Mouse (Mus musculus): ENCODE data around the gene Gng4. TPM values are rescaled to one million over a fixed set of nuclear protein-coding genes. Genes with fewer than 3 reads are reported as not detected.
"Not testable (repeated sequence)": the region's sequence is repeated elsewhere in the genome, so short reads cannot be mapped to it uniquely, and the experiment has no call there.

The Gng4 gene
- polyA plus RNA-seq, 1 experiment, result 1.6 TPM

DNA sequence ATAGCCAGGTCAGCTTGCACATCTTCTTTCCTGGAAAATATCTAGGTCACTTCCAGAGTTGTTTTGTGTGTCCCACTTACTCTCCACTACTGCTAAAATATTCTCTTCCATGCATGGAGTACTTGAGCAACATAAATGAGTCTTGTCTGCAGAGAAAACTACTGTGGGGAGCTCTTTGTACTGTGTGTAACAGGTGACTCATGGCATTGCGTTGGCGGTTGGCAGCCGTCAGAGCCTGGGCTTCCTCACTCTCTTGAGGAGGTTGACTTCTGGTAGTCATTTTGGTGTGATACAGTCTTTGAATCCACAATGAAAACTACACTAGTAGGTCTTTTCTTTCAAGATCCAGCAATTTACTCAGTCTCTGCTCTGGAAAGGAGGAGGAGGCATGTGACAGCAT, 8.1 kb downstream of the Gng4 start:
- H3K36me3 ChIP-seq (ENCODE audit: control insufficient read depth, insufficient read depth, low read length), result no peaks in the 10 kb centered on the region
- H3K4me1 ChIP-seq (ENCODE audit: control insufficient read depth, insufficient read depth, insufficient read length, low read length), result no peaks in the 10 kb centered on the region
- WGBS, result 82% methylated on average over 3 of the region's 3 CpGs

DNA sequence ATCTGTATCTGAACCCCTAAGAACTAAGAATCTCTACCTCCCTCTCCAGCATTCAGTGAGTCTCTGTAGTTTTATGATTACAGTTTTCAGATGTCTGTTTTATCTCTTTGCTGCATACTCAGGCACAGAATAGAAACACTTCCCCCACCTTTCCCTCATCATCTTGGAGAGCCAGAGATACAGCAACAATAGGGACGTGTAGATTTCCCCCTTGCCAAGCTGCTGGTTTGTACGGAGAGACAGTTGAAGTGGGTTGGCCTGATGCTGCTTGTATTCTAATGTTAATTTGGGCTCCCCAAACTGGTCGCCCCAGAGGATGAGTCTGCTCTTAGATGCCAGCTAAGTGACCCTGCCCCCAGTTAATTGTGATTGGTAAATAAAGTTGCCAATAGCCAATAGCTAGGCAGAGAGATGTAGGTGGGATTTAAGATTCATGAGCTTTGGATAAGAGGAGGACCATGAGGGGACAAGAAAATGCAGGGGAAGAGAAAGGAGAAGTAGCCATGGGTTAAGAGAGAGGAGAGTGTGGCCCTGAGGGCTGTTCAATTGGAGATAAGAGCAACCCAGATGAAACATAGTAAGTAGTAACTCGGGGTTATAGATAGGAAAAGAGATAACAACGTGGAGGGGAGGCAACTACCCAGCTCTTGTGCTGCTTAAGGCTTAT, 11.4 kb downstream of the Gng4 start:
- H3K27ac ChIP-seq (ENCODE audit: insufficient read depth, low read depth, low read length), result no peak overlapping the region
- H3K4me1 ChIP-seq (ENCODE audit: control insufficient read depth, insufficient read depth, insufficient read length, low read length), result no peaks in the 10 kb centered on the region
- H3K4me3 ChIP-seq (ENCODE audit: low read depth, low read length), result no peak overlapping the region
- no peaks in the 10 kb centered on the region for H3K36me3 ChIP-seq (ENCODE audit: control insufficient read depth, insufficient read depth, low read length)
- 31% methylated on average over 5 of the region's 5 CpGs for WGBS
- no peaks in the 10 kb centered on the region for H3K27me3 ChIP-seq (ENCODE audit: control insufficient read depth, insufficient read depth, low read length)
- no peak for TF ChIP-seq CTCF (IDR thresholded peaks at IDR 0.05; ENCODE audit: extremely low read depth, insufficient read length, insufficient replicate concordance, low read depth, low read length)
- no peak for TF ChIP-seq POLR2A (IDR thresholded peaks at IDR 0.05; ENCODE audit: low read depth, low read length)

More for the DNA sequence above, 8.1 kb downstream of the Gng4 start:
- Histone ChIP-seq H3K27me3 (ENCODE audit: control insufficient read depth, insufficient read depth, low read length) (no peaks in the 10 kb centered on the region), H3K27ac (ENCODE audit: insufficient read depth, low read depth, low read length) (no peak overlapping the region), H3K4me3 (ENCODE audit: low read depth, low read length) (no peak overlapping the region)
- TF ChIP-seq CTCF (IDR thresholded peaks at IDR 0.05; ENCODE audit: extremely low read depth, insufficient read length, insufficient replicate concordance, low read depth, low read length), result no peak
- TF ChIP-seq POLR2A (IDR thresholded peaks at IDR 0.05; ENCODE audit: low read depth, low read length), result no peak

- 94% methylated on average over 1 of the region's 1 CpGs for WGBS
- TF ChIP-seq CTCF (IDR thresholded peaks at IDR 0.05; ENCODE audit: extremely low read depth, insufficient read length, insufficient replicate concordance, low read depth, low read length) (no peak), POLR2A (IDR thresholded peaks at IDR 0.05; ENCODE audit: low read depth, low read length) (no peak)
- no peaks in the 10 kb centered on the region for H3K27me3 ChIP-seq (ENCODE audit: control insufficient read depth, insufficient read depth, low read length)
- no peak overlapping the region for H3K4me3 ChIP-seq (ENCODE audit: low read depth, low read length)
- H3K4me1 ChIP-seq (ENCODE audit: control insufficient read depth, insufficient read depth, insufficient read length, low read length), result no peaks in the 10 kb centered on the region
- H3K36me3 ChIP-seq (ENCODE audit: control insufficient read depth, insufficient read depth, low read length), result no peaks in the 10 kb centered on the region
- H3K27ac ChIP-seq (ENCODE audit: insufficient read depth, low read depth, low read length), result no peak overlapping the region
Measured at GRCm38 (mm10) chr13:13796082-13796481, 12.2 kb downstream of the Gng4 start.

DNA sequence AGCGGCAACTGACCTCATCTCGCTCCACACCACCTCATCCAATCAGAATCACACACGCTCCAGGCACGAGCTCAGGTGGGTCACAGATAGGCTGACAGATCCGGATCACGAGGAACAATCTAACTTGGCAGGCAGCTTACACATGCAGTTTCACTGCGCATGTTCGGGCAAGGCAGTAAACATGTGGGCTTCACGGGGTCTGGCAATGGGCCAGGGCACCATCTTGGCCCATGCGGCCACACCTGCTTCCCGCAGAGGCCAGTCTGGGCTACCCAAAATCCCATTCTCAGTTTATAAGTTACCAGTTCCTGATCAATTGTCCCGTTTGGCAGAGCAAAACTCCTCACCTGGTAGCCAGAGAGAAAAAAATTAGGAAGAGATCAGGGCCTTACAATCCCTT, 14.0 kb downstream of the Gng4 start:
- H3K36me3 ChIP-seq (ENCODE audit: control insufficient read depth, insufficient read depth, low read length); H3K27me3 ChIP-seq (ENCODE audit: control insufficient read depth, insufficient read depth, low read length); H3K27ac ChIP-seq (ENCODE audit: insufficient read depth, low read depth, low read length); H3K4me3 ChIP-seq (ENCODE audit: low read depth, low read length); H3K4me1 ChIP-seq (ENCODE audit: control insufficient read depth, insufficient read depth, insufficient read length, low read length): not testable (repeated sequence)
- 87% methylated on average over 12 of the region's 12 CpGs for WGBS

DNA sequence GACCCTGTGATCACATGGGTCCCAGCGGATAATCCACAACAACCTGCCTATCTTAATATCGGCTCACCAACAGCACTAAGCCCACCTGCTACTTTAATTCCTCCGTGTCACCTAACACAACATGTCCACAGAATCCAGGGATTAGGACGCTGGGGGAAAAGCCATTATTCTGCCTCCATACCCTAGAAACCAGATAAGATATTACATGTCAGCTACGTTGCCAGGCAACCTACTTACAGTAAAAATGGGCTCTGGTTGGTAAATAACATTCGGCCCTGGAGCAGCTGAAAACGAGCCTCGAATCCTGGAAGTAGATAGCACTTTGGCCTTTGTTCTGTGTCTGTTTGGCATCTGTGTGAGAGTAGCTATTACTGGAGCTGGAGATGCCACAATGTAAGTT, 14.9 kb downstream of the Gng4 start:
- TF ChIP-seq POLR2A (IDR thresholded peaks at IDR 0.05; ENCODE audit: low read depth, low read length), result no peak
- TF ChIP-seq CTCF (IDR thresholded peaks at IDR 0.05; ENCODE audit: extremely low read depth, insufficient read length, insufficient replicate concordance, low read depth, low read length), result no peak
- no peaks in the 10 kb centered on the region for H3K27me3 ChIP-seq (ENCODE audit: control insufficient read depth, insufficient read depth, low read length)
- no peaks in the 10 kb centered on the region for H3K36me3 ChIP-seq (ENCODE audit: control insufficient read depth, insufficient read depth, low read length)
- WGBS, result 45% methylated on average over 8 of the region's 8 CpGs
- no peak overlapping the region for H3K27ac ChIP-seq (ENCODE audit: insufficient read depth, low read depth, low read length)
- no peak overlapping the region for H3K4me3 ChIP-seq (ENCODE audit: low read depth, low read length)
- H3K4me1 ChIP-seq (ENCODE audit: control insufficient read depth, insufficient read depth, insufficient read length, low read length), result no peaks in the 10 kb centered on the region

DNA sequence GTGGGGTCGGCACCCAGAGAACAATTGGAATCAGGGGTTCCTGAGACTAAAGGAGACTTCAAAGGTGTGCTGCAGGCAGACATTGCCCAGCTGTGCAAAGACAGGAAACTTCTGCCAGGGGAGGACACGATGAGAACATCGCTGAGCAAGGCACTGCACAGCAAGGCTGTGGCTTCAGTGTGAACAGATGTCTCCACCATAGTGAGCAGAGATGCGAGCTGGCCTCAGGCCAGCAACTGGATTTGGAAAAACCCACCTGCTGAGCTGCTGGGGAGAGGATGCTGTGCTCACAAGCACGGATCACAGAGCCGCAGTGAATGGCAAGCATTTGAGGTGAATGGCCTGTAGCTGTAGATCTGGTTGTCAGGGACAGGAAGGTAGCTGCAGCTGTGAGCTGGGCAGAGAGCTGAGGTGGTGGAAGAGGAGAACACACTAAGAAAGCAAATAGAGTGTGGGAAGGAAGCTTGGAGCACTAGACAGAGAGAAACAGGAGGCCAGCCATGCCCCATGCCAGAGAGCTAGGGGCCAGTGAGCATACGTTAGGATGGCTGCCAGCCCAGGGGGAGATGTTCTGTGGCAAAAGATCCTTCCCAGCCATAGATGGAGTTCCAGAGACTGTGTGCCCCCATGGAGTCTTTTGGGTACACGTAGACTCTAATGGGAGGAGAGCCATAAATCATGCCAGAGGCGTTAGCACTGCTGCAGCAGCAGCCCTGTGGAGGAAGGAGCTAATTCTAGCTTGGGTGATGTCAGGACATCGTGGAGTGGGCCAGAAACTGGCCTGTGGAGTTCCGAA, 24.7 kb downstream of the Gng4 start:
- no peak overlapping the region for H3K27ac ChIP-seq (ENCODE audit: insufficient read depth, low read depth, low read length)
- no peak overlapping the region for H3K4me3 ChIP-seq (ENCODE audit: low read depth, low read length)
- WGBS, result 34% methylated on average over 11 of the region's 11 CpGs
- no peaks in the 10 kb centered on the region for H3K4me1 ChIP-seq (ENCODE audit: control insufficient read depth, insufficient read depth, insufficient read length, low read length)
- no peak for TF ChIP-seq CTCF (IDR thresholded peaks at IDR 0.05; ENCODE audit: extremely low read depth, insufficient read length, insufficient replicate concordance, low read depth, low read length)
- no peak for TF ChIP-seq POLR2A (IDR thresholded peaks at IDR 0.05; ENCODE audit: low read depth, low read length)
- H3K27me3 ChIP-seq (ENCODE audit: control insufficient read depth, insufficient read depth, low read length), result no peaks in the 10 kb centered on the region
- no peaks in the 10 kb centered on the region for H3K36me3 ChIP-seq (ENCODE audit: control insufficient read depth, insufficient read depth, low read length)

DNA sequence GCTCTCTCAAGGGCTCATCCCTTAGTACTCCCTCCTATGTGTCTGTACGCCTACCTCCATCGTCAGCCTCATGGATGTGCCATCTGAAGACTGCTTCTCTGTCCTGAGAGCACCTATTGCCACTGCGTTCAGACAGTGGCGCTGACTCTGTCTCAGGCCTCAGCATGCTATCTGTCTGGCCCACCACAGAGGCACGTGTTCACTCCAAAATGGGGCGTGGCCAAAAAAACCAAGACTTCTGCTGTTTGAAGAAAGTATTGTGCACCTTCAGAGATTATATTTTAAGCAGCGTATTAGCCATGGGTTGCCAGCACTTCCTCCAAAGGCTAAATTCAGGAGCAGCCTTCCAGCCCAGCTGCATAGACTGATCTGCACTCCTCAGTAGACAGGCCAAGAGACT, 27.0 kb downstream of the Gng4 start:
- Histone ChIP-seq H3K27me3 (ENCODE audit: control insufficient read depth, insufficient read depth, low read length) (no peaks in the 10 kb centered on the region), H3K4me1 (ENCODE audit: control insufficient read depth, insufficient read depth, insufficient read length, low read length) (no peaks in the 10 kb centered on the region), H3K27ac (ENCODE audit: insufficient read depth, low read depth, low read length) (no peak overlapping the region), H3K36me3 (ENCODE audit: control insufficient read depth, insufficient read depth, low read length) (no peaks in the 10 kb centered on the region), H3K4me3 (ENCODE audit: low read depth, low read length) (no peak overlapping the region)
- no peak for TF ChIP-seq CTCF (IDR thresholded peaks at IDR 0.05; ENCODE audit: extremely low read depth, insufficient read length, insufficient replicate concordance, low read depth, low read length)
- no peak for TF ChIP-seq POLR2A (IDR thresholded peaks at IDR 0.05; ENCODE audit: low read depth, low read length)
- WGBS, result 70% methylated on average over 7 of the region's 7 CpGs
